Mouse (Mus musculus): Measurements from ENCODE around the gene Rhox7b. TPM values are rescaled to one million over a fixed set of nuclear protein-coding genes. Genes with fewer than 3 reads are reported as not detected.
"Not testable (repeated sequence)": the region's sequence is repeated elsewhere in the genome, so short reads cannot be mapped to it uniquely, and the experiment has no call there.

The Rhox7b gene
- polyA plus RNA-seq (2015; fragmentation: Nextera tagmentation; extraction: Ambion mirVana): not detected in 2 replicates

GRCm38 (mm10) chrX:37897132-37897531 is at the start of gene Rhox7b:
Gene Rhox7b, minus strand, starts transcription at chrX:37897232.
- not testable (repeated sequence) for H3K4me1 ChIP-seq; H3K4me2 ChIP-seq; H3K27me3 ChIP-seq (replicated peaks); H3K27ac ChIP-seq; H3K36me3 ChIP-seq; ATAC-seq (ENCODE audit: insufficient read depth, low FRiP score, low read depth); H3K9ac ChIP-seq; H3K9me3 ChIP-seq; H3K4me3 ChIP-seq (replicated peaks)
- 75% methylated on average over 9 of the region's 9 CpGs for WGBS

- Histone ChIP-seq H3K36me3 (no peaks in the 10 kb centered on the region), H3K4me2 (no peak overlapping the region), H3K4me3 (replicated peaks) (no peak overlapping the region), H3K9me3 (no peaks in the 10 kb centered on the region), H3K27me3 (replicated peaks) (no peaks in the 10 kb centered on the region), H3K4me1 (no peaks in the 10 kb centered on the region), H3K27ac (no peak overlapping the region), H3K9ac (no peak overlapping the region)
- 67% methylated on average over 4 of the region's 4 CpGs for WGBS
- ATAC-seq (ENCODE audit: insufficient read depth, low FRiP score, low read depth): no peak
These were observed 19.3 kb upstream of the Rhox7b start for GRCm38 (mm10) chrX:37916311-37916710.

GRCm38 (mm10) chrX:37908581-37908980 is 11.5 kb upstream of the Rhox7b start:
- Histone ChIP-seq H3K4me1 (no peaks in the 10 kb centered on the region), H3K4me2 (no peak overlapping the region), H3K9me3 (no peaks in the 10 kb centered on the region), H3K4me3 (replicated peaks) (no peak overlapping the region), H3K9ac (no peak overlapping the region), H3K27me3 (replicated peaks) (no peaks in the 10 kb centered on the region), H3K27ac (no peak overlapping the region), H3K36me3 (no peaks in the 10 kb centered on the region)
- ATAC-seq (ENCODE audit: insufficient read depth, low FRiP score, low read depth): no peak
- WGBS: 47% methylated on average over 7 of the region's 7 CpGs

GRCm38 (mm10) chrX:37903727-37904126 is 6.7 kb upstream of the Rhox7b start:
- Histone ChIP-seq H3K4me2 (no peak overlapping the region), H3K27me3 (replicated peaks) (no peaks in the 10 kb centered on the region), H3K4me3 (replicated peaks) (no peak overlapping the region), H3K27ac (no peak overlapping the region), H3K36me3 (no peaks in the 10 kb centered on the region), H3K4me1 (no peaks in the 10 kb centered on the region), H3K9me3 (no peaks in the 10 kb centered on the region), H3K9ac (no peak overlapping the region)
- ATAC-seq (ENCODE audit: insufficient read depth, low FRiP score, low read depth): no peak
- 61% methylated on average over 5 of the region's 5 CpGs for WGBS

- H3K4me2 ChIP-seq; ATAC-seq (ENCODE audit: insufficient read depth, low FRiP score, low read depth); H3K27ac ChIP-seq; H3K9me3 ChIP-seq; H3K4me3 ChIP-seq (replicated peaks); H3K4me1 ChIP-seq; H3K9ac ChIP-seq; H3K27me3 ChIP-seq (replicated peaks); H3K36me3 ChIP-seq: not testable (repeated sequence)
- 86% methylated on average over 10 of the region's 18 CpGs for WGBS
These were observed 4.6 kb upstream of the Rhox7b start, which contains the start of gene Rhox9 for GRCm38 (mm10) chrX:37901670-37902069. Gene Rhox9, minus strand, starts transcription at chrX:37901770.

- Histone ChIP-seq H3K27ac (no peak within 1 kb of the TSS), H3K9me3 (no peaks in the 10 kb centered on the region), H3K4me2 (no peak within 1 kb of the TSS), H3K36me3 (no peaks in the 10 kb centered on the region), H3K9ac (no peak within 1 kb of the TSS), H3K4me3 (replicated peaks) (no peak within 1 kb of the TSS), H3K4me1 (no peaks in the 10 kb centered on the region), H3K27me3 (replicated peaks) (no peaks in the 10 kb centered on the region)
- 68% methylated on average over 4 of the region's 4 CpGs for WGBS
- no peak for ATAC-seq (ENCODE audit: insufficient read depth, low FRiP score, low read depth)
These were observed 18.2 kb downstream of the Rhox7b start, which contains the start of gene Rhox8 for GRCm38 (mm10) chrX:37878844-37879243. Gene Rhox8, minus strand, starts transcription at chrX:37878944.

- no peak for ATAC-seq (ENCODE audit: insufficient read depth, low FRiP score, low read depth)
- no peak overlapping the region for H3K4me2 ChIP-seq
- H3K27me3 ChIP-seq (replicated peaks): no peaks in the 10 kb centered on the region
- no peak overlapping the region for H3K27ac ChIP-seq
- H3K4me3 ChIP-seq (replicated peaks): no peak overlapping the region
- no peaks in the 10 kb centered on the region for H3K9me3 ChIP-seq
- 81% methylated on average over 2 of the region's 2 CpGs for WGBS
- H3K4me1 ChIP-seq: no peaks in the 10 kb centered on the region
- no peak overlapping the region for H3K9ac ChIP-seq
- no peaks in the 10 kb centered on the region for H3K36me3 ChIP-seq
These were observed 25.4 kb downstream of the Rhox7b start for GRCm38 (mm10) chrX:37871641-37872040.

Other genes starting within 250 kb of the Rhox7b start
- not detected in 2 replicates for gene Rhox4g, start 245.9 kb downstream of the Rhox7b start, polyA plus RNA-seq (2015; fragmentation: Nextera tagmentation; extraction: Ambion mirVana)
- not detected in 2 replicates for gene Rhox3h, start 228.5 kb downstream of the Rhox7b start, polyA plus RNA-seq (2015; fragmentation: Nextera tagmentation; extraction: Ambion mirVana)
- gene Rhox2h, start 224.0 kb downstream of the Rhox7b start, polyA plus RNA-seq (2015; fragmentation: Nextera tagmentation; extraction: Ambion mirVana): not detected in 2 replicates
- gene Rhox5, start 92.4 kb downstream of the Rhox7b start, polyA plus RNA-seq (2015; fragmentation: Nextera tagmentation; extraction: Ambion mirVana): 1.9 and 2.8 TPM in 2 replicates
- gene Rhox6, start 70.3 kb downstream of the Rhox7b start, polyA plus RNA-seq (2015; fragmentation: Nextera tagmentation; extraction: Ambion mirVana): not detected in 2 replicates
- not detected in 2 replicates for gene Rhox7a, start 65.5 kb downstream of the Rhox7b start, polyA plus RNA-seq (2015; fragmentation: Nextera tagmentation; extraction: Ambion mirVana)
- not detected in 2 replicates for gene Rhox8, start 18.3 kb downstream of the Rhox7b start, polyA plus RNA-seq (2015; fragmentation: Nextera tagmentation; extraction: Ambion mirVana)
- gene Rhox9, start 4.5 kb upstream of the Rhox7b start, polyA plus RNA-seq (2015; fragmentation: Nextera tagmentation; extraction: Ambion mirVana): not detected in 2 replicates
- gene Btg1-ps1, start 121.6 kb upstream of the Rhox7b start, polyA plus RNA-seq (2015; fragmentation: Nextera tagmentation; extraction: Ambion mirVana): not detected in 2 replicates
- not detected in 2 replicates for gene Btg1-ps2, start 145.9 kb upstream of the Rhox7b start, polyA plus RNA-seq (2015; fragmentation: Nextera tagmentation; extraction: Ambion mirVana)
- not detected in 2 replicates for gene Rhox10, start 169.2 kb upstream of the Rhox7b start, polyA plus RNA-seq (2015; fragmentation: Nextera tagmentation; extraction: Ambion mirVana)
- gene Rhox11, start 187.9 kb upstream of the Rhox7b start, polyA plus RNA-seq (2015; fragmentation: Nextera tagmentation; extraction: Ambion mirVana): not detected in 2 replicates
- gene Rhox12, start 213.7 kb upstream of the Rhox7b start, polyA plus RNA-seq (2015; fragmentation: Nextera tagmentation; extraction: Ambion mirVana): not detected in 2 replicates
- not detected in 2 replicates for gene Rhox13, start 224.0 kb upstream of the Rhox7b start, polyA plus RNA-seq (2015; fragmentation: Nextera tagmentation; extraction: Ambion mirVana)

All from stomach, embryonic 15.5 days (tissue).